Mouse (Mus musculus) urinary bladder, postnatal 10 days (tissue): ENCODE measurements around the gene 1300017J02Rik.

Experiments used
- DNase-seq: peaks from one replicate; pipeline ENCODE4 v3.0.0; 2022; ENCODE audit warnings: low spot score

1300017J02Rik gene

DNA sequence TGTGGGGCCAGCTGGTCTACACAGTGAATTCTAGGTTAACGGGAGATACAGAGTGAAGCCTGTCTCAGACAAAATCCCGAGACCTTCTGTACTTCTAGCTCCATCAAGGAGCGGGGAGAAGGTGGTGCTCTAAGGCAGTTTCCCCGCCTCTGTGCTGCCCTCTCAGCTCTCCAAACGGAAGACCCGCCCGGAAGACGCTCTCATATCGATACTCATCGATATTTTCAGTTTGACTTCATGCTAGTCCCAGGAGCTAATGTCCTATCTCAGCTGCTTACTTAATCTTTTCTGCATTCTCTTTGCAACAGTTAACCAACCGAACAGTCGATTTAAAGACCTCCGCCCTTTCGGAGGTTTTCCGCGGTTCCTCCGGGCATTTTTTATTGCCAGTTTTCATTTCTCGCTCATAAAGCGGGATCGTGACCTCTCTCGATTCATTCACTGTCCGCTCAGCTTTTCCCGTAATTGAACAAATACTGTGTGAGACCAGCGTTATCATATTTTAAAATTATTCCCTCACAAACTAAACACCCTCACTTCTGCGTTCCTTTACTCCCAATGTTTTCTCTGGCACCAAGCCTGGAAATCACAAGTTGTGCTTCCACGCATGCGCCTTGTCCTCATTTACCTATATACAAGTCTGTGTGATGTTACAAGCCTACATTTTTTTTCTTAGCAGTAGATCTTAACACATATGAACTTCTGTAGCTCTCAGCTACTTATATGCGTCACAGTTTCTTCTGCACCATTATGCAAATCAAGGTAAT lies 92.0 kb downstream of the 1300017J02Rik start:
- DNase-seq: no peak

GRCm38 (mm10) chr9:103208802-103209423 lies 96.0 kb downstream of the 1300017J02Rik start:
- DNase-seq: no peak

GRCm38 (mm10) chr9:103207846-103208245 lies 97.0 kb downstream of the 1300017J02Rik start:
- no peak for DNase-seq

- no peak for DNase-seq
Measured at GRCm38 (mm10) chr9:103205786-103206185, 99.1 kb downstream of the 1300017J02Rik start.

DNA sequence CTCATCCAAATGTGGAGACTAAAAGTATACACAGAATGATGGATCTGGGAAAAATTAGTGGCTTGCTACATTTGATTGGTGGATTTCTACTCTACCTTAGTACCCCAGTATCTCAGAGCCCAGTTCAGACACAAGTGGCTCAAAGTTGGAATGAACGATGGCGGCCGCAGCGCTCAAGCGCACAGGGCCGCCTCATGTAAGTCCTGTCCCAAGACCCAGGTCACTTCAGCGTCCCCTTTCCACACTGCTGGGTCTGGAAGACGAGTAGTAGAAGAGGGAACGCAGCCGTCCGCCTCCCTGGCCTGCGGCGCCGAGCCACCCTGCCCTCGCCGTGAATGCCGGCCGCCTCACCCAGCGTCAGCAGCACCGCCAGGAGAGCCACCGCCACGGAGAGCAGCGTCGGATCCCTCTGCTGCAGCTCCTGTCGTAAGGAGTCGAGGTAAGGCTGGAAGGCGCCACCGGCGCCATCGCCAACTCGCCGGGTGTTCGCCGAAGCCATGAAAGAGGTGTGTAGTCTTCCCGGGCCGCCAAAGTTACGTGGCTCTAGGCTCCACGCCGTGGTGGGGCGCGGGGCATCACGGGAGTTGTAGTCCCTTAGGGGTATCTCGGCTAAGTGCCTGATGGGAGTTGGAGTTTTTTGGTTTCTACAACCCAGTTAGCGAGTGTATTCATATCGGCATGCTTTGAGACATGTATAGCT lies 103.2 kb downstream of the 1300017J02Rik start, which contains the start of gene Srprb:
Gene Srprb, minus strand, starts transcription at position 577 of the 700 bp plus-strand sequence.
- DNase-seq: peak; percentile 80
